Mouse (Mus musculus): Measurements from ENCODE around the gene C8a.

C8a gene

DNA sequence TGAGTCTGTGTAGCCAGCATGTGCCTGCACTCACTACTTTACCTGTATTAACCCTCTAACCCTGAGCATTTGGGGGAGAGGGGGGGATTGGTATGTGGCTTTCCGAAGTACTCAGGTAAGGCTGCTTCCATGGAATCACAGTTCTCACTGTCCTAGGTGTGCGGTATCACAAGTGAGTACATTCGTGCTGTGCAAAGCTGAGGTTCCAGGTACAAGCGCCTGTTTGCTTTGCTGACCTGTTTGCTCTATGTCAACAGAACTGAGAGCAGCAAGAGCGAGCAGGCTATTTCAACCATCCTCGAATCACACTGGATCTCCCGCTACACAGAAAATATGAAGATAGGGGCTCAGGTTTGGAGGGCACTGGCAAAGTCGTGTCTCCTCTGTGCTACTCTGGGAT lies 110.1 kb downstream of the C8a start, which contains the start of gene C8b:
Gene C8b (plus strand): TSS at position 253 of the 400 bp plus-strand sequence.
- DNase-seq: no peak
